Mouse (Mus musculus) MEL (cell line): Measurements from ENCODE around the gene Lime1. TPM values are rescaled to one million over a fixed set of nuclear protein-coding genes. Genes with fewer than 3 reads are reported as not detected.

Source experiments
- DNase-seq: peaks from one replicate; pipeline ENCODE4 v3.0.0; 2011; ENCODE audit warnings: low read depth, low spot score
- H3K27ac ChIP-seq: 2 replicates; pipeline ENCODE4 v1.5.1; 2012; ENCODE audit warnings: low read depth, mild to moderate bottlenecking, control low read depth, low read length, moderate library complexity; ENCODE audit not compliant: control insufficient read depth
- H3K27me3 ChIP-seq, 2 experiments: fragments of 150-350 bp in 1 of 2; sonication (generic) in 1 of 2; 2 replicates each; pipeline ENCODE4 v1.6.1; 2012; ENCODE audit warnings: low read length in 2 of 2, mild to moderate bottlenecking in 2 of 2, improper control_type of control experiment in 1 of 2, moderate library complexity in 1 of 2; ENCODE audit not compliant: insufficient read depth in 2 of 2, control insufficient read depth in 1 of 2
- H3K36me3 ChIP-seq, 2 experiments: 2 replicates each; pipeline ENCODE4 v1.6.1; 2012 to 2014; ENCODE audit warnings: low read length in 2 of 2, improper control_type of control experiment in 1 of 2, inconsistent platforms in 1 of 2, mild to moderate bottlenecking in 1 of 2; ENCODE audit not compliant: insufficient read depth in 2 of 2, control insufficient read depth in 1 of 2
- H3K4me1 ChIP-seq, 2 experiments: fragments of 150-350 bp in 1 of 2; sonication (generic) in 1 of 2; 2 replicates each; pipeline ENCODE4 v1.6.1; 2012; ENCODE audit warnings: low read length in 2 of 2, improper control_type of control experiment in 1 of 2, mild to moderate bottlenecking in 1 of 2; ENCODE audit not compliant: insufficient read depth in 2 of 2, control insufficient read depth in 1 of 2
- H3K4me3 ChIP-seq, 2 experiments: fragments of 150-350 bp in 1 of 2; sonication (generic) in 1 of 2; 2 replicates each; pipeline ENCODE4 v1.5.1; 2012; ENCODE audit warnings: low read depth in 2 of 2, low read length in 2 of 2, mild to moderate bottlenecking in 2 of 2, moderate library complexity in 2 of 2, control low read depth in 1 of 2, improper control_type of control experiment in 1 of 2; ENCODE audit not compliant: control insufficient read depth in 1 of 2, insufficient read depth in 1 of 2
- H3K79me2 ChIP-seq: 2 replicates; pipeline ENCODE4 v1.6.1; 2012; ENCODE audit warnings: mild to moderate bottlenecking, low read length, moderate library complexity; ENCODE audit not compliant: control insufficient read depth, poor library complexity, insufficient read depth
- H3K9ac ChIP-seq: 2 replicates; pipeline ENCODE4 v1.6.1; 2012; ENCODE audit warnings: low read depth, mild to moderate bottlenecking, control low read depth, low read length, moderate library complexity; ENCODE audit not compliant: control insufficient read depth, poor library complexity, severe bottlenecking
- H3K9me3 ChIP-seq: fragments of 150-350 bp; sonication (generic); replicated peaks from 2 replicates; pipeline ENCODE4 v1.6.1; 2012; ENCODE audit warnings: mild to moderate bottlenecking, low read length, improper control_type of control experiment, moderate library complexity; ENCODE audit not compliant: insufficient read depth
- BHLHE40 ChIP-seq: IDR thresholded peaks from 2 replicates; pipeline ENCODE4 v1.6.1; 2012; ENCODE audit warnings: low read depth, mild to moderate bottlenecking, inconsistent platforms, low read length, improper control_type of control experiment, borderline replicate concordance
- CHD1 ChIP-seq: IDR thresholded peaks from 2 replicates; pipeline ENCODE4 v1.6.1; 2012; ENCODE audit warnings: low read depth, mild to moderate bottlenecking, inconsistent platforms, low read length, improper control_type of control experiment
- CHD2 ChIP-seq: IDR thresholded peaks from 2 replicates; pipeline ENCODE4 v1.6.1; 2011; ENCODE audit warnings: low read length, improper control_type of control experiment
- E2F4 ChIP-seq: IDR thresholded peaks from 2 replicates; pipeline ENCODE4 v1.6.1; 2011; ENCODE audit warnings: low read depth, low read length, improper control_type of control experiment, borderline replicate concordance
- ETS1 ChIP-seq: IDR thresholded peaks from 2 replicates; pipeline ENCODE4 v1.6.1; 2012; ENCODE audit warnings: low read depth, mild to moderate bottlenecking, inconsistent platforms, low read length, improper control_type of control experiment, moderate library complexity
- GATA1 ChIP-seq: IDR thresholded peaks from 2 replicates; pipeline ENCODE4 v1.6.1; 2011; ENCODE audit warnings: low read depth, low read length, improper control_type of control experiment
- JUND ChIP-seq: IDR thresholded peaks from 2 replicates; pipeline ENCODE4 v1.6.1; 2011; ENCODE audit warnings: low read depth, mild to moderate bottlenecking, improper control_type of control experiment, low read length
- KAT2A ChIP-seq: conservative IDR thresholded peaks from 2 replicates; pipeline ENCODE4 v1.6.1; 2012; ENCODE audit warnings: low read depth, low read length, improper control_type of control experiment, inconsistent platforms
- MYC ChIP-seq: IDR thresholded peaks from 2 replicates; pipeline ENCODE4 v1.6.1; 2011; ENCODE audit warnings: low read depth, mild to moderate bottlenecking, low read length, improper control_type of control experiment, moderate library complexity
- NELFE ChIP-seq: IDR thresholded peaks from 2 replicates; pipeline ENCODE4 v1.6.1; 2011; ENCODE audit warnings: low read depth, low read length, improper control_type of control experiment
- POLR2A ChIP-seq, 2 experiments: IDR thresholded peaks; 2 replicates each; pipeline ENCODE4 v1.6.1; 2011 to 2012; ENCODE audit warnings: low read length in 2 of 2, mild to moderate bottlenecking in 2 of 2, control low read depth in 1 of 2, improper control_type of control experiment in 1 of 2, low read depth in 1 of 2, moderate library complexity in 1 of 2; ENCODE audit not compliant: control insufficient read depth in 1 of 2, insufficient read depth in 1 of 2, poor library complexity in 1 of 2
- RAD21 ChIP-seq: IDR thresholded peaks from 2 replicates; pipeline ENCODE4 v1.6.1; 2011; ENCODE audit warnings: mild to moderate bottlenecking, low read depth, low read length, improper control_type of control experiment
- RCOR1 ChIP-seq: IDR thresholded peaks from 2 replicates; pipeline ENCODE4 v1.6.1; 2012; ENCODE audit warnings: low read depth, mild to moderate bottlenecking, inconsistent platforms, low read length, improper control_type of control experiment
- SMC3 ChIP-seq: IDR thresholded peaks from 2 replicates; pipeline ENCODE4 v1.6.1; 2011; ENCODE audit warnings: low read depth, low read length, improper control_type of control experiment
- TAL1 ChIP-seq: IDR thresholded peaks from 2 replicates; pipeline ENCODE4 v1.6.1; 2012; ENCODE audit warnings: mild to moderate bottlenecking, inconsistent platforms, low read length, moderate library complexity, mixed read lengths
- TCF12 ChIP-seq: IDR thresholded peaks from 2 replicates; pipeline ENCODE4 v1.6.1; 2014; ENCODE audit warnings: low read depth, mild to moderate bottlenecking, inconsistent platforms, low read length, improper control_type of control experiment, moderate library complexity
- UBTF ChIP-seq: IDR thresholded peaks from 2 replicates; pipeline ENCODE4 v1.6.1; 2012; ENCODE audit warnings: low read depth, mild to moderate bottlenecking, inconsistent platforms, low read length, improper control_type of control experiment, moderate library complexity, borderline replicate concordance; ENCODE audit not compliant: insufficient read depth
- ZKSCAN1 ChIP-seq: IDR thresholded peaks from 2 replicates; pipeline ENCODE4 v1.6.1; 2012; ENCODE audit warnings: low read depth, mild to moderate bottlenecking, inconsistent platforms, low read length, improper control_type of control experiment, moderate library complexity
- polyA plus RNA-seq, 2 experiments: library from polyadenylated mRNA; stranded (reverse) in 1 of 2; unstranded in 1 of 2; fragments of >175 nt in 1 of 2; fragments of >200 nt in 1 of 2; gene quantifications; 2 replicates each; pipeline versions ENCODE4 v1.2.1 to v1.2.4; 2012; ENCODE audit warnings: low replicate concordance in 2 of 2, low read depth in 1 of 2; ENCODE audit not compliant: insufficient read length in 2 of 2, insufficient read depth in 1 of 2, missing spikeins in 1 of 2
- total RNA-seq: library from RNA; depleted of rRNA; stranded (reverse); fragments of 300-350 nt; gene quantifications from 2 replicates; pipeline ENCODE4 v1.2.3, GENCODE M21; 2012

Gene Lime1
- total and polyA plus RNA-seq, 3 experiments: 18.7 to 27.4 TPM; not detected in 1

DNA sequence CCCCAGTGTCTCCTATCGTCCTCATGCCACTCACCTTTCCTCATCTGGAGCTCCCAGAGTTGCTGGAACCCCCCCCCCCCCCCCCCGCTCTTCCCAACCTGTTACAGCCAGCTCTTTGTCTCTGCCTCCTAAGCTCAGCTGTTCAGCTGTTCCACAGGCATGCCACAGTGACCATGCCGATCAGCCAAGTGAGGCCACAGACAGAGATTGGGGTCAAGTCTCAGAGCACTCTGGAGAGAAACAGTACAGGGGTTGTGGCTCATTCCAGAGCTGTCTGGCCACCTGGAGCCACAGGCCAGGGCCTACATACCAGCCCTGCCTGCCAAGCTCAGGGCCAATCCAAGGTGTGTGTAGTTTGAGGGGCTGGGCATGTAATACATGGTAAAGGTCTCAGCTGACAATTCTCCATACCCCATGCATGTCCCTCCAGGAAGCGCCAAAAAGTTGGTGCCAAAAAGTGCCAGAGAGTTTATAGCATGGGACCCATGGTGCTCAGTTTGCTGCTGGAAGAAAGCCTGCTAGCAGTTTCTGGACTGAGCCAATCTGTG, 6.9 kb downstream of the Lime1 start:
- H3K9me3 ChIP-seq: no peaks in the 10 kb centered on the region
- H3K4me1 ChIP-seq: no peaks in the 10 kb centered on the region
- no peak overlapping the region for H3K4me3 ChIP-seq
- H3K9ac ChIP-seq: no peak overlapping the region
- H3K27ac ChIP-seq: no peak overlapping the region
- no peak for TF ChIP-seq TAL1
- no peak for TF ChIP-seq TCF12
- TF ChIP-seq SMC3: no peak
- no peak for TF ChIP-seq CHD2
- no peak for TF ChIP-seq GATA1
- TF ChIP-seq NELFE: no peak
- no peak for TF ChIP-seq JUND
- peaks cover 0 to 1% of the 10 kb centered on the region in 2 experiments; a peak in 1 of 4 replicates for H3K36me3 ChIP-seq
- no peaks in the 10 kb centered on the region for H3K79me2 ChIP-seq
- no peaks in the 10 kb centered on the region for H3K27me3 ChIP-seq
- no peak for DNase-seq

DNA sequence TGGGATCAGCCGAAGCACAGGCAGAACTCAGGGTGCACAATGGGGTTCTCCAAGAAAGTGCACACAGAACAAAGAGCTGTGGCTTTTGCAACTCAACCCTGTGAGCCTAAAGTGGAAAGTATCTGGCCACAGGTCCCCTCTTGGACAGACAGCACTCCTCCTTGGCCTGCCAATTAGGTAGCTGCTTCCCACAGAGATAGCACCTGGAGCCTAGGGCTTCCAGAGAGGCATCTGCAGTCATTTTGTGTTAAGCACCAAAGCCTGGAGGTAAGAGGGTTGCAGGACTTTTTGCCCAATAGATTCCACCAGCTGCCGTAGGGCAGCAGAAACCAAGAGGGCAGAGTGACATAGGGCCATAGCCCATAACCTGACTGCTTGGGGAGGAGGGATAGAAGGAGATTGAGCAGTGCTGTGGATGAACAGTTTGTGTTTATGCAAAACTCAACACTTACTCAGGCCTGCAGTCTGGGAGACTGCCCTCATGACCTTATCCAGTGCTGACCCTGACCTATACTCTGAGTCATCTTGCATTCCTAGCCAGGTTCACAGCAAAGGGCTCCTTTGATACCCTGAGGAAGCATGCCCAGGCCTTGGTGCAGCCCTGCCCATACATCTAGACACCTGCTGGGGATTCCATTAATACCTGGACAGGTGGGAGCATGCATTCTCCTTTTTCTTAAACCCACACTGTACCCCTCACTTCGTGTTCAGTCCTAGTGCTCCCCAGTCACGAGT, 10.4 kb downstream of the Lime1 start:
- DNase-seq: no peak
- H3K36me3 ChIP-seq: no peaks in the 10 kb centered on the region
- H3K4me1 ChIP-seq: no peaks in the 10 kb centered on the region
- H3K27ac ChIP-seq: no peak overlapping the region
- TF ChIP-seq ZKSCAN1 (no peak), RAD21 (no peak), ETS1 (no peak), MYC (no peak), UBTF (no peak), CHD1 (no peak), BHLHE40 (no peak), GATA1 (no peak), RCOR1 (no peak), KAT2A (no peak), POLR2A (IDR thresholded peaks at IDR 0.05; ENCODE audit: control insufficient read depth in 1 of 2, insufficient read depth in 1 of 2, low read depth in 1 of 2, low read length in 2 of 2, poor library complexity in 1 of 2) (no peak), E2F4 (no peak)
- H3K4me3 ChIP-seq: no peak overlapping the region
- no peaks in the 10 kb centered on the region for H3K27me3 ChIP-seq
- H3K9me3 ChIP-seq: no peaks in the 10 kb centered on the region
- no peaks in the 10 kb centered on the region for H3K79me2 ChIP-seq
- H3K9ac ChIP-seq: no peak overlapping the region
